Mouse (Mus musculus): ENCODE results near the gene Adcy3. TPM values are rescaled to one million over a fixed set of nuclear protein-coding genes. Genes with fewer than 3 reads are reported as not detected.
A peak's percentile ranks its signal among the peaks of the same experiment; 100 is the strongest.

Adcy3 gene
- 6.8 and 7.2 TPM in 2 replicates for polyA plus RNA-seq (2016; fragmentation: Nextera tagmentation; extraction: Ambion mirVana)

- under 1% methylated on average over 81 of the region's 83 CpGs for WGBS
- H3K36me3 ChIP-seq: no peaks in the 10 kb centered on the region
- peaks cover 5% of the 10 kb centered on the region; the same call in 1 of the 2 replicates for H3K9me3 ChIP-seq
- peaks cover 19% of the 10 kb centered on the region for H3K27me3 ChIP-seq
- peak within 1 kb of the TSS; percentile 75 for H3K9ac ChIP-seq (replicated peaks)
- H3K4me2 ChIP-seq (replicated peaks): peak within 1 kb of the TSS; percentile 96
- peak within 1 kb of the TSS; percentile 63 for H3K4me3 ChIP-seq
- H3K4me1 ChIP-seq: 0 out of 2 replicates have a peak, but pooled peaks cover 9% of the 10 kb centered on the region
- H3K27ac ChIP-seq (replicated peaks): peak within 1 kb of the TSS; percentile 61
- ATAC-seq (ENCODE audit: low FRiP score, low read depth): peak; percentile 89
Measured at GRCm38 (mm10) chr12:4132941-4133846, at the start of gene Adcy3. Adcy3 (plus strand) TSS chr12:4133103.

DNA sequence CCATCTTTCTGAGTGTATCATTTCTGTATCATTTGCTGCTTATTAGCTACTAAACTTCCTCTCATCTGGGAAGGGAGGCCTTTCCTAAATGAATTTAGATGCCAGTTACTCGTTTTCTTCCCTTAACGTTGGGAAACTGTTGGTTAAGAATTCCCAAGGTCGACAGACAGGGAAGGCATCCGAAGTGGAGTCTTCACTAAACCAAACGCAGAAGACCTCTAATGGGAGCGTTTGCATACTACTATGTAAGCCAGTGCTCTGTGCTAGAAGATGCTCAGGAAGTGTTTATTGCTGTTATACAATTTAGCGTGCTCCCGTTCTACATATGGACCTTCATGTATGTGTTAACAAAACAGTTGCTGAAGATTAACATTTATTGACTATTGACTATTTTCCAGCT, 49.5 kb upstream of the Adcy3 start:
- Histone ChIP-seq H3K4me2 (replicated peaks) (peak overlapping the region; percentile 60), H3K36me3 (peaks cover 22% of the 10 kb centered on the region), H3K27me3 (no peaks in the 10 kb centered on the region), H3K4me1 (peaks cover 15% of the 10 kb centered on the region), H3K9ac (replicated peaks) (peak overlapping the region; percentile 66), H3K9me3 (no peaks in the 10 kb centered on the region), H3K27ac (replicated peaks) (no peak overlapping the region), H3K4me3 (peak overlapping the region; percentile 61)
- WGBS: 74% methylated on average over 8 of the region's 8 CpGs
- ATAC-seq (ENCODE audit: low FRiP score, low read depth): no peak

DNA sequence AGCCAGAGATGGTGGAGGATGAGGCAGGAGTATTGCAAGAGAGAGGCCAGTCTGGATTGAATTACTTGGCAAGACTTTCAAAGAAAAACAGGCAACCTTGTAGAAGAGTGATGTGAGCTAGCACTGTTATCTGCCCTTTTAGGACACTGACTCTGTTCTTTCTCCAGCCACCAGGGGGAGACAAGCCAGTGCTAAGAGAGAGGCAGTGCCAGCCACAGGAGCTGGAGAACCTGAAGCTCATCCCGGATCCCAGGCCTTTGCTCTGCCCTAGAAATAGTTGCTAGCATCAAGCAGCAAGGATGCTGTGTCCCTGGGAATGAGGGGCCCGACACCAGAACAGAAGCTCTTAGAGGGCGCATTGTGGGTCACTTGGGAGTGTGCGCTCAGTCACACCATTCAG, 25.5 kb upstream of the Adcy3 start:
- no peaks in the 10 kb centered on the region for H3K9me3 ChIP-seq
- H3K9ac ChIP-seq (replicated peaks): no peak overlapping the region
- no peak overlapping the region for H3K27ac ChIP-seq (replicated peaks)
- peak; percentile 63; the same call in 1 of the 2 replicates for ATAC-seq (ENCODE audit: low FRiP score, low read depth)
- peaks cover 54% of the 10 kb centered on the region for H3K36me3 ChIP-seq
- WGBS: 82% methylated on average over 4 of the region's 4 CpGs
- H3K4me1 ChIP-seq: no peaks in the 10 kb centered on the region
- H3K4me2 ChIP-seq (replicated peaks): no peak overlapping the region
- no peak overlapping the region for H3K4me3 ChIP-seq
- no peaks in the 10 kb centered on the region for H3K27me3 ChIP-seq

GRCm38 (mm10) chr12:4116132-4116531, 16.8 kb upstream of the Adcy3 start:
- Histone ChIP-seq H3K27me3 (no peaks in the 10 kb centered on the region), H3K9ac (replicated peaks) (no peak overlapping the region)
- ATAC-seq (ENCODE audit: low FRiP score, low read depth): no peak

GRCm38 (mm10) chr12:4117136-4117535, 15.8 kb upstream of the Adcy3 start:
- Histone ChIP-seq H3K4me2 (replicated peaks) (no peak overlapping the region), H3K36me3 (peaks cover 5% of the 10 kb centered on the region; the same call in 1 of the 2 replicates), H3K4me3 (no peak overlapping the region), H3K9ac (replicated peaks) (no peak overlapping the region), H3K4me1 (no peaks in the 10 kb centered on the region), H3K27ac (replicated peaks) (no peak overlapping the region), H3K9me3 (no peaks in the 10 kb centered on the region), H3K27me3 (no peaks in the 10 kb centered on the region)
- WGBS: 91% methylated on average over 3 of the region's 3 CpGs
- ATAC-seq (ENCODE audit: low FRiP score, low read depth): no peak

More at GRCm38 (mm10) chr12:4116132-4116531, 16.8 kb upstream of the Adcy3 start:
- no peak overlapping the region for H3K4me2 ChIP-seq (replicated peaks)
- peaks cover 5% of the 10 kb centered on the region; the same call in 1 of the 2 replicates for H3K36me3 ChIP-seq
- H3K4me1 ChIP-seq: no peaks in the 10 kb centered on the region
- H3K9me3 ChIP-seq: no peaks in the 10 kb centered on the region
- H3K27ac ChIP-seq (replicated peaks): no peak overlapping the region
- WGBS: 89% methylated on average over 9 of the region's 9 CpGs
- H3K4me3 ChIP-seq: no peak overlapping the region

DNA sequence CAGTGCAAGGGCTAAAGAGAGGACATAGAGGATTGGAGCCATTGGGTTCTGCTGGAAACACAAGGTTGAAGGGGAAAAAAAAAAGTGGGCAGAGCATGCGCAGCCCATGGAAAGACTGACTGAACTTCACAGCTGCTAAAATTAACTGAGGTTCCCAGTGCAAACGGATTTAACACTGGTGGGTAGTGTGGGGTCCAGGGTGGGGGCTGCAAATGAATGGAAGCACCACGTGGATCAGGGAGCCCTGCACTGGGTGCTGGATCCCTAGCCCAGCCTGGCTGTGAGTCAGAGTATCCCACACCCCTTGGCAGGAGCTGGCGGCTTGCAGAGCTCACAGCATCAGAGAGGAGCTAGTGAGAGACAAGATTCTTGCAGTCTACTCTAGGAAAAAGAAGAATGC, 15.3 kb upstream of the Adcy3 start:
- H3K27me3 ChIP-seq: no peaks in the 10 kb centered on the region
- no peaks in the 10 kb centered on the region for H3K4me1 ChIP-seq
- no peak for ATAC-seq (ENCODE audit: low FRiP score, low read depth)
- H3K27ac ChIP-seq (replicated peaks): no peak overlapping the region
- H3K9me3 ChIP-seq: no peaks in the 10 kb centered on the region
- WGBS: 75% methylated on average over 4 of the region's 4 CpGs
- H3K36me3 ChIP-seq: peaks cover 5% of the 10 kb centered on the region; the same call in 1 of the 2 replicates
- no peak overlapping the region for H3K4me2 ChIP-seq (replicated peaks)
- no peak overlapping the region for H3K4me3 ChIP-seq
- H3K9ac ChIP-seq (replicated peaks): no peak overlapping the region

DNA sequence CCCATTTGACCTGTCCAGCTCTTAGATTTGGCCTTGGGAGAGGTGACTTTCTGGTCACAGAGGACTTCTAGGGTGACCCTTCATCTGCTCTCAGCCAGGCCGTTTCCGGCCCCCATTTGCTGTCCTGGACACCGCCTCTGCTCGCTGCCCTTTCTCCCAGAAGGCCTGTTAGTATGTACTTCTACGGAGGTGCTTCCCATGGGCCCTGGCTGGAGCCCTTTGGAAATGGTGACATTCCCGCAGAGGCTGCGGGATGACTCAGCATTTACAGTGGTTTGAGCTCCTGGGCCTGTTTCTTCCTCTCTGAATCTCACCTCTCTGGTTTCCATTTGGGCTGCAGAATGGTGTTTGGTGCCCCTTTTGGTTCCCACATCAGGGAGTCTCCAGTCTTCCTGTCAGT, 5.6 kb upstream of the Adcy3 start:
- H3K4me3 ChIP-seq: no peak overlapping the region
- peaks cover 5% of the 10 kb centered on the region; the same call in 1 of the 2 replicates for H3K9me3 ChIP-seq
- H3K27ac ChIP-seq (replicated peaks): no peak overlapping the region
- WGBS: 85% methylated on average over 7 of the region's 7 CpGs
- H3K4me2 ChIP-seq (replicated peaks): no peak overlapping the region
- H3K4me1 ChIP-seq: no peaks in the 10 kb centered on the region
- H3K9ac ChIP-seq (replicated peaks): no peak overlapping the region
- no peak for ATAC-seq (ENCODE audit: low FRiP score, low read depth)
- no peaks in the 10 kb centered on the region for H3K36me3 ChIP-seq
- H3K27me3 ChIP-seq: no peaks in the 10 kb centered on the region

- peak; percentile 31 for ATAC-seq (ENCODE audit: low FRiP score, low read depth)
- 0 out of 2 replicates have a peak, but pooled peaks cover 9% of the 10 kb centered on the region for H3K4me1 ChIP-seq
- peak overlapping the region; percentile 96 for H3K4me2 ChIP-seq (replicated peaks)
- H3K27me3 ChIP-seq: peaks cover 19% of the 10 kb centered on the region
- H3K4me3 ChIP-seq: peak overlapping the region; percentile 63
- WGBS: 31% methylated on average over 11 of the region's 11 CpGs
- H3K36me3 ChIP-seq: no peaks in the 10 kb centered on the region
- peaks cover 5% of the 10 kb centered on the region; the same call in 1 of the 2 replicates for H3K9me3 ChIP-seq
- peak overlapping the region; percentile 75 for H3K9ac ChIP-seq (replicated peaks)
- no peak overlapping the region for H3K27ac ChIP-seq (replicated peaks)
Measured at GRCm38 (mm10) chr12:4133847-4134212, 927 bp downstream of the Adcy3 start.

- 90% methylated on average over 5 of the region's 5 CpGs for WGBS
- Histone ChIP-seq H3K9me3 (no peaks in the 10 kb centered on the region), H3K4me1 (0 out of 2 replicates have a peak, but pooled peaks cover 6% of the 10 kb centered on the region), H3K36me3 (0 out of 2 replicates have a peak, but pooled peaks cover 4% of the 10 kb centered on the region), H3K27me3 (no peaks in the 10 kb centered on the region), H3K9ac (replicated peaks) (no peak overlapping the region), H3K4me3 (no peak overlapping the region), H3K27ac (replicated peaks) (no peak overlapping the region), H3K4me2 (replicated peaks) (no peak overlapping the region)
- no peak for ATAC-seq (ENCODE audit: low FRiP score, low read depth)
Measured at GRCm38 (mm10) chr12:4143179-4143578, 10.3 kb downstream of the Adcy3 start.

DNA sequence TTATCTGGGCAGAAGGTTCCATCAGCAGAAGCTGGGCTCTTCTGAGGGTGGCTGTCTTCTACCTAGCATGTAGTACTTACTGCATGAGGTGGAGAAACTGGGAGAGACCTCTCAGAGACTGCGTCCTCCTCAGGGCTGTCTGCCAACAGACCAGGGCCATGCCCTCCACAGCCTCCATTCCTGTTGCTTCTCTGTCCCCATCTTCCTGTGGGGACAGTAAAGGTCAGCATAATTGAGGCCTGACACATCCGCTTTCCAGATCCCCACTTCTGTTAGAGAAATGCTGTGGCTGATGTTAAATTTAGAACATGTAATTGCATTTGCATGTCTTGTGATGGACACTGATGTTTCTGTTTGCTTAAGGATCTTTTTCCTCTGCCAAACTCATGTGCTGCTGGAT, 18.0 kb downstream of the Adcy3 start:
- no peak for ATAC-seq (ENCODE audit: low FRiP score, low read depth)
- no peak overlapping the region for H3K27ac ChIP-seq (replicated peaks)
- no peaks in the 10 kb centered on the region for H3K27me3 ChIP-seq
- 0 out of 2 replicates have a peak, but pooled peaks cover under 1% of the 10 kb centered on the region for H3K36me3 ChIP-seq
- H3K9me3 ChIP-seq: no peaks in the 10 kb centered on the region
- H3K4me1 ChIP-seq: no peaks in the 10 kb centered on the region
- H3K4me3 ChIP-seq: no peak overlapping the region
- H3K9ac ChIP-seq (replicated peaks): no peak overlapping the region
- 87% methylated on average over 2 of the region's 2 CpGs for WGBS
- H3K4me2 ChIP-seq (replicated peaks): no peak overlapping the region

DNA sequence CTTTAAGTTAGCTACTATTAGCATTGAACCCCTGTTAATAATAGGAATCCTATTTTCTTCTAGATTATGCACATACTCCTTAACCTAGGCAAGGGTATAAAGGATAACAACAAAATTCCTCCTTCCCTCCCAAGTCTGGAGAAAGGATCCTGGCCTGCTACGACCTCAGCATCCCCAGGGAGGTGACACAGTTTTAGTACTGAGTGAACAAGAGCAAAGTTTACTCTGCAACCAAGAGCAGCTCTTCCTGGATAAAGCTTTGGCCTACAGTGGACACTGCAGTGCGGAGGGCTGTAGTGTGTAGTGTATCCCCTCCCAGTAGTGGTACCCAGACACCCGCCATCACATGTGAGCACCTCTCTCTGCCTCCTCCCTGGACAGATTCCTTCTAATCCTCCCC, 19.1 kb downstream of the Adcy3 start:
- WGBS: 89% methylated on average over 3 of the region's 3 CpGs
- no peaks in the 10 kb centered on the region for H3K36me3 ChIP-seq
- ATAC-seq (ENCODE audit: low FRiP score, low read depth): no peak
- H3K4me2 ChIP-seq (replicated peaks): no peak overlapping the region
- H3K9me3 ChIP-seq: no peaks in the 10 kb centered on the region
- H3K4me1 ChIP-seq: no peaks in the 10 kb centered on the region
- H3K27ac ChIP-seq (replicated peaks): no peak overlapping the region
- no peak overlapping the region for H3K4me3 ChIP-seq
- H3K27me3 ChIP-seq: no peaks in the 10 kb centered on the region
- no peak overlapping the region for H3K9ac ChIP-seq (replicated peaks)

- ATAC-seq (ENCODE audit: low FRiP score, low read depth): no peak
- H3K9me3 ChIP-seq: no peaks in the 10 kb centered on the region
- WGBS: 89% methylated on average over 2 of the region's 2 CpGs
Measured at GRCm38 (mm10) chr12:4157466-4157865, 24.6 kb downstream of the Adcy3 start.

More at GRCm38 (mm10) chr12:4157466-4157865, 24.6 kb downstream of the Adcy3 start:
- Histone ChIP-seq H3K27me3 (no peaks in the 10 kb centered on the region), H3K27ac (replicated peaks) (no peak overlapping the region), H3K36me3 (no peaks in the 10 kb centered on the region), H3K4me2 (replicated peaks) (no peak overlapping the region), H3K9ac (replicated peaks) (no peak overlapping the region), H3K4me3 (no peak overlapping the region), H3K4me1 (no peaks in the 10 kb centered on the region)

All from midbrain, embryonic 12.5 days (tissue).